Mouse (Mus musculus): ENCODE data around the gene Six3. TPM values are rescaled to one million over a fixed set of nuclear protein-coding genes. Genes with fewer than 3 reads are reported as not detected.

Six3 gene
- polyA plus RNA-seq, 1 experiment from 2014 or later = 0.06 TPM

DNA sequence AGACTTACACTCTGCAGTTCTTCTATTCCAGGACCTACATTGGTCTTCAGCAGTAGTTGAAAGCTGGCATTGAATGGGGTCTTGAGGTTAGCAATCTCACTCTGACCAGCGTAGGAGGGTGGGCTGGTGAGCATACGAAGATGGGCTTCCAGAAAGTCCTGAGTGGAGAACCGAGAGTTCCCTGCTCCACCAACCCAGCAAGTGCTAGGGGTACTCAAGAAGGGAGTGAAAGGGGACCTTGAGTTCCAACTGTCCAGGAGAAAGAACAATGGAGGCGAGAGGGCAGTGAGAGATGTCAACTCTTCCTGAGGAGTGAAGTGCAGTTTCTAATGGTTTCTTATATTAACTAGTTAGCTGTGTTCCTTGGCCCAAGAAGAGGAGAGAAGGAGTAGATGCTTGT, 2.2 kb downstream of the Six3 start:
- H3K4me3 ChIP-seq = no peak overlapping the region
- H3K27me3 ChIP-seq (ENCODE audit: insufficient read depth, poor library complexity, severe bottlenecking) = peaks cover 100% of the 10 kb centered on the region
- H3K36me3 ChIP-seq = no peaks in the 10 kb centered on the region
- H3K4me1 ChIP-seq = peaks cover 31% of the 10 kb centered on the region
- 1% methylated on average over 4 of the region's 4 CpGs for WGBS
- H3K27ac ChIP-seq = no peak overlapping the region
- no peak for DNase-seq (ENCODE audit: low spot score)
- no peaks in the 10 kb centered on the region for H3K9me3 ChIP-seq

DNA sequence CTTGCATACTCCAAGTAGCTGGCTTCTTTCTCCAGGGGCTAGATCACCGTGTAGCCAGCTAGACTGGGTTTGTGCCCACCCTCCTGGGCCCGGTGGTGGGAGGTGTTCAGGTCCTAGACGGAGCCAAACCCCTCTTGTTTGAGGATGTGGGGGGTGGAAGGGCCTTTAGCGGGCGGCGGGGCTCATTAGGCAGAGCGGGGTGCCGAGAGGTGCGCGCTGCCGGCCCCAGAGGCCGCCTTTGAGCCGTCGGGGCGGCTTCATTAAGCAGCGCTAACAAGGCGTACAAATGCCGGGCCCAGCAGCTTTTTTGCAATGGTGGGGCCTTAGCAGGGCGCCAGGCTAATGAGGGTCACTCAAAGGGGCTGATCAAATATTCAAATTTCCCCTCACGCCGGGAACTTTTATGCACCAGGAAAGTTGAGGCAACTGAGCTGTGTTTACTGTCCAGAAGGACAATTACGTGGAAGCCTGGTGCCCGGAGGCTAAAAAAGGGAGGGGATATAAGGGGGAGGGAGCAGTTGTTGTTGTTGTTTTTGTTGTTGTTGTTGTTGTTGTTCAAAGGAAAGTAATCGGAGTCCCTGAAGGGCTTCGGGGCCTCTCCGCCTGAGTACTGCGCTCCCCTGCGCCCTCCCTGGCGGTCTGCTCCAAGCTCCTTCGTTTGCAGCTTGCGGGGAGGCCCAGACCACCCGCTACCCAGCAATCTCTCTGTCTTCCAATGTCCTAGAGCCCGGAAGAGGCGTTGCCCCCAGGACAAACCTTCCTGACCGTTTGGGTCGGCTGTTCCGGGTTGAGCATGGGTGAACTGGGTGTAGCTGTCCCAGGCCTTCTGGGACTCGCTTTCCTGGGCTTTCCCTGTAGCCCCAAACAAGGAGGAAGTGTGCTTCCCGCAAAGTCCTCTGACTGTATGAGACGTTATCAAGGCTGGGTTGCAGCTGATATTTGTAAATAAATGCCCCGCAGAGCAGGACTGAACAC, 3.4 kb downstream of the Six3 start:
- DNase-seq (ENCODE audit: low spot score) = no peak
- no peaks in the 10 kb centered on the region for H3K36me3 ChIP-seq
- peaks cover 100% of the 10 kb centered on the region for H3K27me3 ChIP-seq (ENCODE audit: insufficient read depth, poor library complexity, severe bottlenecking)
- no peak overlapping the region for H3K27ac ChIP-seq
- H3K4me1 ChIP-seq = peaks cover 43% of the 10 kb centered on the region
- WGBS = 1% methylated on average over 41 of the region's 41 CpGs
- no peaks in the 10 kb centered on the region for H3K9me3 ChIP-seq
- H3K4me3 ChIP-seq = peak overlapping the region; percentile 12; the same call in 1 of the 2 replicates

DNA sequence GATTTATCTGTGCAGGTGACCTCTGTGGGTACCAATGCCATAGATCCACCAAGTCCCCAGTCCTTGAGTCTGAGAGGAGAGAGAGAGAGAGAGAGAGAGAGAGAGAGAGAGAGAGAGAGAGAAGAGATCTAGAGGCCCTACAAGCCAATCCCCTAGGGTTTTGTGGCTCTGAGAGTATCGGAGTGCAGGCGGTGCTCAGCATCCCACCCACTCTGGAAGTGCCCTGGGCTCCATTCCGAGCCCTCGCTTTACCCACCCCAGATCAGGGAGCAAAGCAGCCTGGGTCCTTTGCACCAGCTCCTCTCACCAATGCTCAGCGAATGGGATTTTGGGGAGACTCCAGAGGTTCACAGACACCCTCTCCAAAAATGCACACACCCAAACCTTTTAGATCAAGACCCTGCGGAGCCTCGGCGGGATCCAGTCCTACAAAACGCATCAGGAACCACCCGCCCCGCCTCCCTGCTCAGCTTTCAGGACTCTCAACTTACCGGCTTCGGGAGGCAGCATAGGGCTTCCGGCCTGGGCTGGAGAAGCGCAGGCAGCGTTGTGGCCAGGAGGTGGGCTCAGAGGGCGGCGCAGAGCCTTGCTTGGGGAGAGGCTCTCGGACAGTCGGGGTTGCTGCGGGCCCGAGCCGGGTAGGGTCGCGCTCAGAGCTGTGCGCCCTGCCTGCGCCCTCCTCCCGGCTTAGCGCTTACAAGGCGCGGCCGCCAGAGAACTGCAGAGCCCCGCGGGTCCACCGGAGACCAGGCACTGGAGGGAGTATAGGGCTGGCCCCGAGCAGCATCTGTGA, 4.4 kb downstream of the Six3 start:
- Histone ChIP-seq H3K27me3 (ENCODE audit: insufficient read depth, poor library complexity, severe bottlenecking) (peaks cover 100% of the 10 kb centered on the region), H3K4me3 (peak overlapping the region; percentile 46), H3K27ac (no peak overlapping the region), H3K36me3 (no peaks in the 10 kb centered on the region), H3K4me1 (peaks cover 47% of the 10 kb centered on the region), H3K9me3 (no peaks in the 10 kb centered on the region)
- WGBS = under 1% methylated on average over 36 of the region's 36 CpGs
- no peak for DNase-seq (ENCODE audit: low spot score)

DNA sequence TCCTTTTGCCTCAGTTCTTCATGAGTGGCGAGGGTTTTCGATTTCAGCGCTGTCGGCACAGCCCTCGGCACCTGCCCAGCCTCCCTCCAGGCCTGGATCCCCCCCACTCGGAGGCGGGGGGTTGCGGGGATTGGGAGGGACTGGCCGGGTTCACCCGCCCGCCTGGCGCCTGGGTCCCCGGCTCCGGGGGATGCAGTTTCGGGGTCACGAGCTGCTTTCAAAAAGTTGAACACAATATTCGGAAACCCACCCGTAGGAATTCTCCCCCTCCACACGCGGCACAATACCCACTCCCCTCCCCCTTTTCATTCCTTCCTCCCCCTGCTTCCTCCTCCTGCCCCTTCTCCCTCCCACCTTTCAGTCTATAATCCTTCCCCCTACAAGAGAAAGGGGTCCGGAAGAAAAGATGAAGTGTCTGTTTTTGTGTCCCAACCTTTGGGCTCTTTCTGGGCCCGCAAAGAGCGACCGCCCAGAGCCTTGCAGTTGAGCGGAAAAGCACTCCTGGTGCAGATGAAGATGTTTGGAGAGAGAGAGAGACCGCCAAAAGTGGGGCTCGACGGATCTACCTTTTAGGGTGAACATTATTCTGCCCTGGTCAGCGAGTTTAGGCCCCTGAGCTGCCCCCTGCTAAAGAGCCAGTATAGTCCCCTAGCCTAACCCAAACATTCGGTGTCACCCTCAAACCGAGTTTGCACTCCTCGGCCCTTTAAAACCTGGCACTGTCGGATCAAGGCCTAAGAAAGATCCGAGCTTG, 5.1 kb downstream of the Six3 start:
- no peak for DNase-seq (ENCODE audit: low spot score)

DNA sequence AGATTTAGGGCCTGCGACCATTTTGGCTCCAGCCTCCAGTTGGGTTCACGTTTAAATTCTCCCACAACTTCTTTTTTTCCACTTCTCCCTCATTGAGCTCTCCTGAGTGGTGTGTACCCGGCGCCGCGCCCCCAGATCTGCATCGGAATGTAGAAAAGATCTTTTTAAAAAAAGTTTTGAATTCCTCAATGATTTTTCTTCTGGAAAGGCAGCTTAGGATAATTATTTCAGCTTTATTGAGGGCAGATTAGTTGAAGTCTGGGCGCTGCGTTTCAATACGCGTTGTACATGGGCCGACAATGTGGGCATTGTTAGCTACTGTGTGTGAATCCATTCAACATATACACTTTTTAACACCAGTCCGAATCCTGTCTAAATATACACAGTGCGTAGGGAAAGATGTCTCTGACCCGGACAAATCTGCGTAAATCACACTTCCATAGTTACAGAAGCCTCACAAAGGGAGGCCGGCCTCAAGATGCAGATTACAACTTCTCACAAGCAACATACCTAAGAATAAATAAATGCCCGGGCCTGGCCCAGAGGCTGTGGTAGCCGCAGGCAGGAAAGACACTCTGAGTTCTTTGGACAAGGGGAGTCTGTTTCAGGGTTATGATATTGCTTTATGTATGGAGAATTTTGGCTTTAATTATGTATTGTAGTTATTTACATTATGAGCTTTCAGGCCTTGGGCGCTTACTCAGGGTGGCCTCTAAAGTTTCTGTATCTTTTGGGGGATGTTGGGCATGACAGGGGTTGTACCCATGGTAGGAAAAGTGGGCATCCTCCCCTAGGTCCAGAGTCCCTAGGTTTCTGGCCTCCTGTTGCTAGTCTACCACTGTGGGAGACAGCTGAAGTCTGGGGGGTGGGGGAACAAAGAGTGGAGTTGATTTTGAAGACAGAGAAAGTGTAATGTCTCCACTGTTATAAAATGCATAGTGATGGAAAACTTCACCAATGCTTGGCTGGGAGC, 6.0 kb downstream of the Six3 start:
- no peaks in the 10 kb centered on the region for H3K9me3 ChIP-seq
- no peak for DNase-seq (ENCODE audit: low spot score)
- H3K4me1 ChIP-seq = peaks cover 47% of the 10 kb centered on the region
- WGBS = 4% methylated on average over 20 of the region's 20 CpGs
- H3K27me3 ChIP-seq (ENCODE audit: insufficient read depth, poor library complexity, severe bottlenecking) = peaks cover 98% of the 10 kb centered on the region
- H3K4me3 ChIP-seq = no peak overlapping the region
- H3K27ac ChIP-seq = no peak overlapping the region
- no peaks in the 10 kb centered on the region for H3K36me3 ChIP-seq

More for the DNA sequence above, 5.1 kb downstream of the Six3 start:
- Histone ChIP-seq H3K4me1 (peaks cover 47% of the 10 kb centered on the region), H3K27ac (no peak overlapping the region), H3K36me3 (no peaks in the 10 kb centered on the region), H3K9me3 (no peaks in the 10 kb centered on the region), H3K4me3 (peak overlapping the region; percentile 46), H3K27me3 (ENCODE audit: insufficient read depth, poor library complexity, severe bottlenecking) (peaks cover 100% of the 10 kb centered on the region)
- WGBS = under 1% methylated on average over 34 of the region's 34 CpGs

DNA sequence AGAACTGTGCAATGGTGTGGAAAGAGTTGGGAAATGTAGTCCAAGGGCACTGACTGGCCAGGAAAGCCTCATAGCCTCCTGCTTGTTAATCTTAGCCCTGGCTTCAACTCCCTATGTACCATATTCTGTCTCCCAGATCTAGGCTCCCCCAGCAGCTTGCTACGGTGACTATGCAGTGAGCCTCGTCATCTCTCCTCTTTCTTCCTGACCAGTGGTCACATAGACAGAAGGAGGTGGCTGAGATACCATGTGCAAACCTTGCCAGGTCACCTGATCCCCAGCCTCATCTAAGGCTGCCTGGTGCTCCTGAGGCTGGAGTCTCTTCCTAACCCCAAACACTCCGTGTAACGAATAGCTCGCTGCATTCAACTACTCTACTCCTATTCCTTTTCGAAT, 6.7 kb downstream of the Six3 start:
- Histone ChIP-seq H3K4me1 (peaks cover 43% of the 10 kb centered on the region), H3K4me3 (no peak overlapping the region), H3K36me3 (no peaks in the 10 kb centered on the region), H3K27me3 (ENCODE audit: insufficient read depth, poor library complexity, severe bottlenecking) (peaks cover 98% of the 10 kb centered on the region), H3K9me3 (no peaks in the 10 kb centered on the region), H3K27ac (no peak overlapping the region)
- no peak for DNase-seq (ENCODE audit: low spot score)
- WGBS = 0% methylated on average over 6 of the region's 6 CpGs

DNA sequence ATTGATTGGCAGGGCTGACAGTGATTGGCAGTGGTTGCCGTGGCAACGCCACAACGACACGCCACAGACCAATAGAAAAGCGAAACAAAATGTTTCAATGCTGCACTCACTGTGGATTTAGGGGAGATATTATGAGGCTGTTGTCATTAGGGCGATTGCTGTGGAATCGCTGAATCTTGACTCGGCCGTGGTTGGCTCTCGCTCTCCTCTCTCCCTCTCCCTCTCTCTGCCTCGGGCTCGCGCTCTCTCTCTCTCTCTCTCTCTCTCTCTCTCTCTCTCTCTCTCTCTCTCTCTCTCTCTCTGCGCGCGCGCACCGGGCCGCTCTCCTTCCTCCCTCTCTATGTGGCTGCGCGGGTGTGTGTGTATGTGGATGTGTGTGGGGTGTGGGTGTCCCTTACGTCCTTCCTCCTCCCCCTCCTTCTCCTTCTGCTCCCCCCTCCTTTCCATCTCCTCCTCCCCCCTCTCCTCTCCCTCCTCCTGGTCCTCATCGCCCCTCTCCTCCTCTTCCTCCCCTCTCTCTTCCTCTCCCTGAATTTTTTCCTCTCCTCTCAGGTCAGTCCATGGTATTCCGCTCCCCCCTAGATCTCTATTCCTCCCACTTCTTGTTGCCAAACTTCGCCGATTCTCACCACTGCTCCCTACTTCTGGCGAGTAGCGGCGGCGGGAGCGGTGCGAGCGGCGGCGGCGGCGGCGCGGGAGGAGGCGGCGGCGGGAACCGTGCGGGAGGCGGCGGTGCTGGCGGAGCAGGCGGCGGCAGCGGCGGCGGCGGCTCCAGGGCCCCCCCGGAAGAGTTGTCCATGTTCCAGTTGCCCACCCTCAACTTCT, 7.5 kb downstream of the Six3 start:
- Histone ChIP-seq H3K9me3 (no peaks in the 10 kb centered on the region), H3K27me3 (ENCODE audit: insufficient read depth, poor library complexity, severe bottlenecking) (peaks cover 98% of the 10 kb centered on the region), H3K4me3 (peak overlapping the region; percentile 56), H3K27ac (no peak overlapping the region), H3K4me1 (peaks cover 41% of the 10 kb centered on the region), H3K36me3 (no peaks in the 10 kb centered on the region)
- no peak for DNase-seq (ENCODE audit: low spot score)
- under 1% methylated on average over 51 of the region's 54 CpGs for WGBS

DNA sequence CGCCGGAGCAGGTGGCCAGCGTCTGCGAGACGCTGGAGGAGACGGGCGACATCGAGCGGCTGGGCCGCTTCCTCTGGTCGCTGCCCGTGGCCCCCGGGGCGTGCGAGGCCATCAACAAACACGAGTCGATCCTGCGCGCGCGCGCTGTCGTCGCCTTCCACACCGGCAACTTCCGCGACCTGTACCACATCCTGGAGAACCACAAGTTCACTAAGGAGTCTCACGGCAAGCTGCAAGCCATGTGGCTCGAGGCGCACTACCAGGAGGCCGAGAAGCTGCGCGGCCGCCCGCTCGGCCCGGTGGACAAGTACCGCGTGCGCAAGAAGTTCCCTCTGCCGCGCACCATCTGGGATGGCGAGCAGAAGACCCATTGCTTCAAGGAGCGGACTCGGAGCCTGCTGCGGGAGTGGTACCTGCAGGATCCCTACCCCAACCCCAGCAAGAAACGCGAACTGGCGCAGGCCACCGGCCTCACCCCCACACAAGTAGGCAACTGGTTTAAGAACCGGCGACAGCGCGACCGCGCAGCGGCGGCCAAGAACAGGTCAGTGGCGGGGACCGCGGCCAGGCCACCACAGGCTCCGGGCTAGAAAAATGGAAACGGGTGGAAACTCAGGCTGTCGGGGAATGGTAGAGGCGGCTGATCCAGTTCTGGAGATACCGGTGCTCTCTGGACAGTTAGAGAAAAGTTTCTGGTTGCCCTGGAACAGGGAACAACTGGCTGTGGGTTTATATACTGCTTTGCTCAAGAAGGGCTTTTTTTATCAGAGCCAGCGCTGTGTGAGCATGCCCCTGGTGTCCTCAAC, 8.3 kb downstream of the Six3 start:
- Histone ChIP-seq H3K4me3 (peak overlapping the region; percentile 56), H3K9me3 (no peaks in the 10 kb centered on the region), H3K27ac (no peak overlapping the region), H3K4me1 (peaks cover 41% of the 10 kb centered on the region), H3K36me3 (no peaks in the 10 kb centered on the region), H3K27me3 (ENCODE audit: insufficient read depth, poor library complexity, severe bottlenecking) (peaks cover 98% of the 10 kb centered on the region)
- WGBS = under 1% methylated on average over 67 of the region's 67 CpGs
- DNase-seq (ENCODE audit: low spot score) = no peak

DNA sequence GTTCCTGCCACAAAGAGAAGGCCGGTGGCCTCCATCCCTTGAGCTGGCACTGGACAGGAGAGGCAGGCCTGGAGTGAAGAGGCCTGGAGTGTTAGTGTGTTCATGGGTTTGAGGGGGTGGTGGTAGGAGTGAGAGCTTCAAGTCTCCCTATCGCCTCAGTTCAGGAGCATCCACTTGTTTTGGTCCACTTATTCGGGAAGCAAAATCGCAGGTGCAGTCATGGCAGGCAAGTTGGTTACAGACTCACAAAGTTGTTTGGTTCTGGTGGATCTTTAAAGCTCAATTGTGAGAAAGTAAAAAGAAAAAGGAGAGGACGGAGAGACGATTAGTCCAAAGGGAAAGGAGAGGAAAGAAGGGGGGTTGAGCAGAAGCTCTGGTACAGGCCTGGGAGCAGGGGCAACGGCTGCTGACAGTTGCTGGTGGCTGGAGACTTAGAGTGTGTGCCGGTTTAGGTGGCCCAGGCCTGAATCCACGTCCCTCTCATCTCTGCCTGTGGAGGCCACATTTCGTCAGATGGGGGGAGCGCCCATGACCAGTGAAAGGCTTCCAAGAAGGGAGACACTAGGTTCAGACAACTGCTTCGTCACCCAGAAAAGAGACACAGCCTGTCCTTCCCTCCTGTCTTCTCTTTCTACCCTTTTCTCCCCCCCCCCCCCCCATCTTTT, 9.2 kb downstream of the Six3 start:
- Histone ChIP-seq H3K9me3 (no peaks in the 10 kb centered on the region), H3K4me1 (peaks cover 35% of the 10 kb centered on the region), H3K36me3 (no peaks in the 10 kb centered on the region), H3K4me3 (no peak overlapping the region), H3K27me3 (ENCODE audit: insufficient read depth, poor library complexity, severe bottlenecking) (peaks cover 98% of the 10 kb centered on the region), H3K27ac (no peak overlapping the region)
- 4% methylated on average over 12 of the region's 12 CpGs for WGBS
- no peak for DNase-seq (ENCODE audit: low spot score)
